Mouse (Mus musculus) stomach, postnatal 0 days (tissue): Measurements from ENCODE around the gene Txnip. TPM values are rescaled to one million over a fixed set of nuclear protein-coding genes. Genes with fewer than 3 reads are reported as not detected.
A peak's percentile ranks its signal among the peaks of the same experiment; 100 is the strongest.
"Not testable (repeated sequence)": the region's sequence is repeated elsewhere in the genome, so short reads cannot be mapped to it uniquely, and the experiment has no call there.

Experiments
- ATAC-seq: fragments of 200-750 bp; cut with Nextera tagmentation; 2 replicates; pipeline ENCODE4 v1.8.0; 2017; ENCODE audit not compliant: low FRiP score, low TSS enrichment
- DNase-seq: peaks from one replicate; pipeline ENCODE4 v3.0.0-alpha.2; 2016; ENCODE audit warnings: low spot score
- H3K27ac ChIP-seq: fragments of 300-500 bp; sonication (generic); replicated peaks from 2 replicates; pipeline ENCODE4 v1.5.1; 2014; ENCODE audit warnings: mild to moderate bottlenecking, control low read depth
- H3K27me3 ChIP-seq: fragments of 300-500 bp; sonication (generic); 2 replicates; pipeline ENCODE4 v1.6.1; 2014; ENCODE audit warnings: low read length; ENCODE audit not compliant: control insufficient read depth, insufficient read depth
- H3K36me3 ChIP-seq: fragments of 300-500 bp; sonication (generic); 2 replicates; pipeline ENCODE4 v1.6.1; 2014; ENCODE audit warnings: low read length, mixed read lengths; ENCODE audit not compliant: control insufficient read depth, insufficient read depth
- H3K4me1 ChIP-seq: fragments of 300-500 bp; sonication (generic); replicated peaks from 2 replicates; pipeline ENCODE4 v1.6.1; 2014; ENCODE audit warnings: antibody characterized with exemption; ENCODE audit not compliant: control insufficient read depth, insufficient read depth
- H3K4me2 ChIP-seq: fragments of 300-500 bp; sonication (generic); replicated peaks from 2 replicates; pipeline ENCODE4 v1.6.1; 2014; ENCODE audit warnings: low read depth, mild to moderate bottlenecking, control low read depth, moderate library complexity
- H3K4me3 ChIP-seq: fragments of 300-500 bp; sonication (generic); 2 replicates; pipeline ENCODE4 v1.5.1; 2014; ENCODE audit warnings: low read depth, low read length, control low read depth
- H3K9ac ChIP-seq: fragments of 300-500 bp; sonication (generic); 2 replicates; pipeline ENCODE4 v1.6.1; 2014; ENCODE audit warnings: mild to moderate bottlenecking, low read length, control low read depth, mixed read lengths
- H3K9me3 ChIP-seq: fragments of 300-500 bp; sonication (generic); 2 replicates; pipeline ENCODE4 v1.6.1; 2016; ENCODE audit warnings: low read length; ENCODE audit not compliant: control insufficient read depth
- CTCF ChIP-seq: IDR thresholded peaks from 2 replicates; pipeline ENCODE4 v1.5.1; 2016; ENCODE audit warnings: antibody characterized with exemption, low read depth, mild to moderate bottlenecking, moderate library complexity
- EP300 ChIP-seq: optimal IDR thresholded peaks from 2 replicates; pipeline ENCODE3; 2016; ENCODE audit warnings: antibody characterized with exemption
- WGBS: fragments of 180-500 bp; shearing (Covaris S2); extraction: QIAGEN DNeasy Blood & Tissue Kit; methylation state at CpG from one replicate; pipeline ENCODE4 v1.1.7; 2014; 5-methylcytosine and 5-hydroxymethylcytosine counted together
- polyA plus RNA-seq: library from polyadenylated mRNA; unstranded; fragments of >200 nt; fragmentation: Nextera tagmentation; extraction: Ambion mirVana; gene quantifications from 2 replicates; pipeline ENCODE4 v1.2.1, GENCODE M21; 2015

Gene Txnip
- polyA plus RNA-seq, 1 experiment from 2014 or later: 276 TPM

GRCm38 (mm10) chr3:96600639-96601250 lies 43.0 kb downstream of the Txnip start, which contains the start of gene Lix1l:
Lix1l (plus strand) TSS chr3:96601149.
- Histone ChIP-seq H3K9me3 (no peaks in the 10 kb centered on the region), H3K4me2 (peak within 1 kb of the TSS; percentile 69), H3K27ac (peak within 1 kb of the TSS; percentile 97), H3K27me3 (no peaks in the 10 kb centered on the region), H3K9ac (peak within 1 kb of the TSS; percentile 72), H3K4me1 (0 out of 2 replicates have a peak, but pooled peaks cover 3% of the 10 kb centered on the region), H3K4me3 (peak within 1 kb of the TSS; percentile 61), H3K36me3 (no peaks in the 10 kb centered on the region)
- ATAC-seq (peak; percentile 90), DNase-seq (peak; percentile 88)
- 1% methylated on average over 25 of the region's 27 CpGs for WGBS
- no peak for TF ChIP-seq CTCF
- no peak for TF ChIP-seq EP300

- under 1% methylated on average over 30 of the region's 40 CpGs for WGBS
- DNase-seq: peak; percentile 60
- Histone ChIP-seq H3K27me3 (no peaks in the 10 kb centered on the region), H3K4me3 (peak overlapping the region; percentile 61), H3K36me3 (no peaks in the 10 kb centered on the region), H3K9me3 (no peaks in the 10 kb centered on the region), H3K4me1 (0 out of 2 replicates have a peak, but pooled peaks cover 3% of the 10 kb centered on the region), H3K27ac (peak overlapping the region; percentile 97), H3K4me2 (peak overlapping the region; percentile 69), H3K9ac (peak overlapping the region; percentile 72)
- TF ChIP-seq EP300 (no peak), CTCF (no peak)
- peak; percentile 62 for ATAC-seq
Observed at GRCm38 (mm10) chr3:96601251-96601787, 43.6 kb downstream of the Txnip start.

DNA sequence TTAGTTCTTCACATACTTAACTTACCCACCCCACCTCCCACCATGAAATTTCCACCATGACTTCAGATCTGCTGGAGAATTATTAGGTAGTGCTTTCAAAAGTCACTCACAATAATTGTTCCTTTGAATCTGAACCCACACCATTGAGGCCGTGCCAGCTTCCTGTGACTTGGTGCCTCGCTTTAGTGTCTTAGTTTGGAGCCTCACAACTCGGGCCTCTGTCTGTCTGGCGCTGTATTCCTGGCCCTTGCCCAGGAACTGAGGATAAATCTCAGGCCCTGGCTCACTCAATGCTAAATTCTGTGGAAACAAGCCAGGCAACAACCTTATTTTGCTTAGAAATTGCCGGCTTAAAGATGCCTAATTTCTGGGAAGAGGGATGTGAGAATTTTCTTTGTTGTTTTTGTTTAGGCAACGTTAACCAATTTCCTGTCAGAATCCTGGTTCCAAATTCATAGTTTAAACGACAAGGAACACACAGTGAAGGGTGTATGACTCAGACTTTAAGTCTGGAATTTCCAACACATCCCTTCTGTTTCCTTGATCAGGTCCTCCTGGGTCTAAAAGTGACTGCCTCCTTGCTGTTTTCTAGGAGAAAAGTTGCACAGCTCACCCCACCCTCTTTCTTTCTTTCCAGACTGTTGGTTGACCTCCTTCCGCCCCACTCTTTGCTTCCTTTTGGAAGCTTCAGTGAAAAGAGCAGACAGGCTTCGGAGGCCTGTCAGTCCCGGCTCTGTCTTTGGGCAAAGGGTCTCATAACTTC lies 44.4 kb downstream of the Txnip start:
- H3K36me3 ChIP-seq: no peaks in the 10 kb centered on the region
- H3K27ac ChIP-seq: peak overlapping the region; percentile 97
- H3K4me2 ChIP-seq: peak overlapping the region; percentile 69
- H3K9me3 ChIP-seq: no peaks in the 10 kb centered on the region
- ATAC-seq: no peak
- TF ChIP-seq CTCF (peak; percentile 7; the same call in 1 of the 2 replicates), EP300 (no peak)
- DNase-seq: no peak
- peak overlapping the region; percentile 72 for H3K9ac ChIP-seq
- H3K4me3 ChIP-seq: peak overlapping the region; percentile 61
- no peaks in the 10 kb centered on the region for H3K27me3 ChIP-seq
- 30% methylated on average over 10 of the region's 10 CpGs for WGBS
- H3K4me1 ChIP-seq: 0 out of 2 replicates have a peak, but pooled peaks cover 3% of the 10 kb centered on the region

GRCm38 (mm10) chr3:96602704-96603084 lies 44.9 kb downstream of the Txnip start:
- TF ChIP-seq CTCF: no peak
- no peak for TF ChIP-seq EP300
- Histone ChIP-seq H3K4me1 (0 out of 2 replicates have a peak, but pooled peaks cover 3% of the 10 kb centered on the region), H3K27ac (peak overlapping the region; percentile 97), H3K9ac (peak overlapping the region; percentile 47; the same call in 1 of the 2 replicates), H3K4me3 (peak overlapping the region; percentile 61), H3K27me3 (no peaks in the 10 kb centered on the region), H3K36me3 (no peaks in the 10 kb centered on the region), H3K9me3 (no peaks in the 10 kb centered on the region), H3K4me2 (peak overlapping the region; percentile 69)
- no peak for DNase-seq
- WGBS: 17% methylated on average over 5 of the region's 5 CpGs
- ATAC-seq: no peak

DNA sequence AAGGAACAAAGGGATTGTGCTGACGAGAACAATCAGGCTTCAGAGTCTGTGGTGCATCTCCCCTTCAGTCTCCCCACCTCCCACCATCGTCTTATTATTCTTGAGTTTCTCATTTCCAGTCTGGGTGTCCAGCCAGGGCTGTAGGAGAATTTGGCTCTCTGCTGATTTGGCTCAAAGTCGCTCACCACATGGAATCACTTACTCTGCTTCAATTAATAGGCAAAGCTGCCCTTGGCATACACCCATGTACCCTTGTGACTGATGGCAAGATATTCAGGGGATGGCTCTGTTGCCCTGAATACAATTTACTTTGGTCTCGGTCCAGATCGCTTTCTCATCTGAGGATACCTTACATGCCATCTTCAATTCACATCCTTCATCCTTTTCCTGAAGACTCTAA lies 45.6 kb downstream of the Txnip start:
- H3K4me3 ChIP-seq: 0 out of 2 replicates have a peak overlapping the region, but pooled peaks have one; percentile 61
- TF ChIP-seq EP300 (no peak), CTCF (no peak)
- ATAC-seq (no peak), DNase-seq (no peak)
- H3K9me3 ChIP-seq: no peaks in the 10 kb centered on the region
- H3K27me3 ChIP-seq: no peaks in the 10 kb centered on the region
- H3K9ac ChIP-seq: no peak overlapping the region
- peak overlapping the region; percentile 97 for H3K27ac ChIP-seq
- H3K4me2 ChIP-seq: peak overlapping the region; percentile 69; the same call in 1 of the 2 replicates
- 43% methylated on average over 5 of the region's 5 CpGs for WGBS
- H3K36me3 ChIP-seq: no peaks in the 10 kb centered on the region
- no peaks in the 10 kb centered on the region for H3K4me1 ChIP-seq

DNA sequence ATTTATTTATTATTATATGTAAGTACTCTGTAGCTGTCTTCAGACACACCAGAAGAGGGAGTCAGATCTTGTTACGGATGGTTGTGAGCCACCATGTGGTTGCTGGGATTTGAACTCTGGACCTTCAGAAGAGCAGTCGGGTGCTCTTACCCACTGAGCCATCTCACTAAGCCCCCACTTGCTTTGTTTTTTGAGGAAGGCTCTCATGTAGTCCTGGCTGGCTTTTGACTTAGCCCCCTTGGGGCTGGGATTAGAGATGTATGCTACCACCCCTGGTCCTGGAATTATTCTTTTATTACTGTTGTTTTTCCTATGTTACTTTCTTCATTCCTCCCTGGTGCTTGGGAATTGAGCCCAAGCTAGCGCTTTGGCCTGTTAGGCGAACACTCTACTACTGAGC lies 48.2 kb downstream of the Txnip start:
- not testable (repeated sequence) for H3K4me2 ChIP-seq, H3K36me3 ChIP-seq, H3K27me3 ChIP-seq, H3K9ac ChIP-seq, H3K9me3 ChIP-seq, ATAC-seq, H3K4me3 ChIP-seq, H3K4me1 ChIP-seq, H3K27ac ChIP-seq, DNase-seq
- 87% methylated on average over 3 of the region's 4 CpGs for WGBS
